In the genomic region with DNA sequence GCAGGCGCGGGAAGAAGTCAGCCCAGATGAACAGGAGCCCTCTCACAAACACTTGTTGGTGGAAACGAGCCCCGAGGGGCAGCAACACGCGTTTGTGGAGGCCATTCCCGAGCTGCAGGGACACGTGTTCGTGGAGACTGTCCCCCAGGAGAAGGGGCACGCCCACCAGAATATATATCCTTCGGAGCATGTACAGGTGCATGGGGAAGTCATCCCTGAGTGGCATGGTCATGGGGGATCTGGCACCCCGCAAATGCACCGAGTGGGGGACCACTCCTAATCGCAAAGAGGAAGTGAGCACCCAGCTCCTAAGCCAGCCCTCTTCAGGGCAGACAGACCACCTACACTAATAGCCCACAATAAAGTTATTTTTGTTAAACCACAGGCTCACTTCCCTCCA, we compare ENCODE assay signal across 9 mouse cellular contexts. TPM values are rescaled to one million over a fixed set of nuclear protein-coding genes. Genes with fewer than 3 reads are reported as not detected.
DNase-seq lines count a peak whose midpoint lies in the region; ATAC-seq and TF ChIP-seq lines count a peak whose summit lies in the region.
"Had no signal": no experiment of that assay in that cellular context is flagged by ENCODE, and none has a peak within 500 bp of the region (broad histone marks: within the 10 kb centered on the region; RNA-seq: fewer than 3 reads in every experiment).

No protein-coding gene starts in this region.

- WGBS in embryonic facial prominence, embryonic 13.5 days = 52% methylated on average over 14 of the region's 14 CpGs
- WGBS in intestine, embryonic 15.5 days = 56% methylated on average over 14 of the region's 14 CpGs

- peak overlapping the region; percentile 66 for H3K4me2 ChIP-seq in embryonic facial prominence, embryonic 13.5 days
- H3K4me2 ChIP-seq in intestine, embryonic 15.5 days (replicated peaks) = peak overlapping the region; percentile 82
- H3K4me2 ChIP-seq in myocyte (ENCODE audit: low read depth) = no peak overlapping the region

- TF ChIP-seq POLR2A in myocyte (IDR thresholded peaks at IDR 0.05; ENCODE audit: insufficient read length, low read depth) = no peak

- DNase-seq in layer of hippocampus, adult 9-11 months = peak; percentile 52
- DNase-seq in layer of hippocampus, adult 18-20 months (ENCODE audit: low spot score in 2 of 2) = no peak
- DNase-seq in adrenal gland, adult 18-20 months (ENCODE audit: low spot score in 2 of 2) = no peak
- DNase-seq in thymus, postnatal 14 days = no peak
- no peak for DNase-seq in embryo, embryonic 9.5 days (ENCODE audit: extremely low spot score)
- DNase-seq: thymus, postnatal 25 days had no signal

- no peak overlapping the region for H3K27ac ChIP-seq in embryonic facial prominence, embryonic 13.5 days
- H3K27ac ChIP-seq in intestine, embryonic 15.5 days = no peak overlapping the region

- H3K27me3 ChIP-seq in embryonic facial prominence, embryonic 13.5 days = peaks cover 36% of the 10 kb centered on the region
- peaks cover 19% of the 10 kb centered on the region; the same call in 1 of the 2 replicates for H3K27me3 ChIP-seq in intestine, embryonic 15.5 days (replicated peaks)
- no peaks in the 10 kb centered on the region for H3K27me3 ChIP-seq in myocyte (ENCODE audit: control insufficient read depth, insufficient read depth, insufficient read length)

- H3K4me1 ChIP-seq in embryonic facial prominence, embryonic 13.5 days = peaks cover 15% of the 10 kb centered on the region
- peaks cover 14% of the 10 kb centered on the region for H3K4me1 ChIP-seq in intestine, embryonic 15.5 days (replicated peaks)

- no peaks in the 10 kb centered on the region for H3K79me2 ChIP-seq in myocyte (ENCODE audit: control insufficient read depth, insufficient read depth)

- H3K36me3 ChIP-seq in embryonic facial prominence, embryonic 13.5 days = peaks cover 52% of the 10 kb centered on the region
- peaks cover 38% of the 10 kb centered on the region for H3K36me3 ChIP-seq in intestine, embryonic 15.5 days
- no peaks in the 10 kb centered on the region for H3K36me3 ChIP-seq in myocyte (ENCODE audit: control insufficient read depth, insufficient read depth)

- no peak for ATAC-seq in embryonic facial prominence, embryonic 13.5 days (ENCODE audit: insufficient number of reproducible peaks, insufficient read depth, low FRiP score, low TSS enrichment, low read depth)
- no peak for ATAC-seq in intestine, embryonic 15.5 days

- peak overlapping the region; percentile 62 for H3K9ac ChIP-seq in embryonic facial prominence, embryonic 13.5 days
- H3K9ac ChIP-seq in intestine, embryonic 15.5 days = no peak overlapping the region

- peak overlapping the region; percentile 40 for H3K4me3 ChIP-seq in embryonic facial prominence, embryonic 13.5 days
- no peak overlapping the region for H3K4me3 ChIP-seq in intestine, embryonic 15.5 days (replicated peaks)
- H3K4me3 ChIP-seq in myocyte = no peak overlapping the region

- H3K9me3 ChIP-seq in embryonic facial prominence, embryonic 13.5 days = no peaks in the 10 kb centered on the region
- H3K9me3 ChIP-seq in intestine, embryonic 15.5 days = no peaks in the 10 kb centered on the region

- no peak overlapping the region for H3ac ChIP-seq in myocyte (ENCODE audit: control insufficient read depth, insufficient read length)

TF ChIP-seq in myocyte, 11 proteins besides CTCF, POLR2A, EP300 and RAD21:
- TF ChIP-seq SRF (IDR thresholded peaks at IDR 0.05; ENCODE audit: control insufficient read depth, insufficient read length, low read depth) (no peak), POLR2AphosphoS2 (IDR thresholded peaks at IDR 0.05; ENCODE audit: insufficient read length, low read depth) (peak; percentile 52), MYOG (IDR thresholded peaks at IDR 0.05; ENCODE audit: control insufficient read depth in 1 of 3, insufficient read depth in 1 of 3, insufficient read length in 2 of 3, low read depth in 2 of 3) (no peak)
TF ChIP-seq in myocyte: peak in this region for 1.

RNA-seq across cellular contexts. Expression of gene Akt1s1, which starts 8.4 kb away (rescaled TPM):
- total RNA-seq in layer of hippocampus, adult 18-20 months (2021) = 10 to 100 TPM; 76.2 to 79.7 TPM
- polyA plus RNA-seq in embryonic facial prominence, embryonic 13.5 days (2015; fragmentation: Nextera tagmentation; extraction: Ambion mirVana) = 104 and 110 TPM in 2 replicates
- 112 and 116 TPM in 2 replicates for polyA plus RNA-seq in intestine, embryonic 15.5 days (2015; fragmentation: Nextera tagmentation; extraction: Ambion mirVana)
- 200 TPM for polyA plus RNA-seq in myocyte (2012; fragmentation: generic; extraction: Trizol)
- total RNA-seq in adrenal gland, adult 18-20 months (2021) = 100 to 1,000 TPM in 1 of 2 experiments, 10 to 100 TPM in 1; 86.3 to 128 TPM

RNA-seq across cellular contexts. Expression of gene Tbc1d17, which starts 8.5 kb away (rescaled TPM):
- total RNA-seq in layer of hippocampus, adult 18-20 months (2021) = 10 to 100 TPM; 67.9 to 70.6 TPM
- polyA plus RNA-seq in embryonic facial prominence, embryonic 13.5 days (2015; fragmentation: Nextera tagmentation; extraction: Ambion mirVana) = 83.1 and 91.0 TPM in 2 replicates
- 71.0 and 71.3 TPM in 2 replicates for polyA plus RNA-seq in intestine, embryonic 15.5 days (2015; fragmentation: Nextera tagmentation; extraction: Ambion mirVana)
- 53.8 TPM for polyA plus RNA-seq in myocyte (2012; fragmentation: generic; extraction: Trizol)
- 10 to 100 TPM; 48.1 to 60.2 TPM for total RNA-seq in adrenal gland, adult 18-20 months (2021)

RNA-seq across cellular contexts. Expression of gene Pnkp, which starts 16.5 kb away (rescaled TPM):
- 10 to 100 TPM; 25.3 to 27.8 TPM for total RNA-seq in layer of hippocampus, adult 18-20 months (2021)
- 30.0 and 30.7 TPM in 2 replicates for polyA plus RNA-seq in embryonic facial prominence, embryonic 13.5 days (2015; fragmentation: Nextera tagmentation; extraction: Ambion mirVana)
- polyA plus RNA-seq in intestine, embryonic 15.5 days (2015; fragmentation: Nextera tagmentation; extraction: Ambion mirVana) = 25.9 and 29.0 TPM in 2 replicates
- 47.9 TPM for polyA plus RNA-seq in myocyte (2012; fragmentation: generic; extraction: Trizol)
- total RNA-seq in adrenal gland, adult 18-20 months (2021) = 10 to 100 TPM; 33.8 to 40.8 TPM

RNA-seq across cellular contexts. Expression of gene Atf5, which starts 24.0 kb away (rescaled TPM):
- 10 to 100 TPM; 27.4 to 27.9 TPM for total RNA-seq in layer of hippocampus, adult 18-20 months (2021)
- 6.4 and 6.5 TPM in 2 replicates for polyA plus RNA-seq in embryonic facial prominence, embryonic 13.5 days (2015; fragmentation: Nextera tagmentation; extraction: Ambion mirVana)
- 6.2 and 6.6 TPM in 2 replicates for polyA plus RNA-seq in intestine, embryonic 15.5 days (2015; fragmentation: Nextera tagmentation; extraction: Ambion mirVana)
- 939 TPM for polyA plus RNA-seq in myocyte (2012; fragmentation: generic; extraction: Trizol)
- total RNA-seq in adrenal gland, adult 18-20 months (2021) = 100 to 1,000 TPM; 136 to 217 TPM

RNA-seq across cellular contexts. Expression of gene Il4i1, which starts 24.2 kb away (rescaled TPM):
- 1 to 10 TPM; 1.8 to 2.0 TPM for total RNA-seq in layer of hippocampus, adult 18-20 months (2021)
- polyA plus RNA-seq in embryonic facial prominence, embryonic 13.5 days (2015; fragmentation: Nextera tagmentation; extraction: Ambion mirVana) = 1.7 and 2.2 TPM in 2 replicates
- 0.78 and 1.5 TPM in 2 replicates for polyA plus RNA-seq in intestine, embryonic 15.5 days (2015; fragmentation: Nextera tagmentation; extraction: Ambion mirVana)
- polyA plus RNA-seq in myocyte (2012; fragmentation: generic; extraction: Trizol) = 1.9 TPM
- 1 to 10 TPM; 1.6 to 2.6 TPM for total RNA-seq in adrenal gland, adult 18-20 months (2021)
